Mouse (Mus musculus) spleen, postnatal 36 days (tissue): ENCODE results near the gene Wdr95.

ENCODE experiments used
- DNase-seq, 2 experiments: peaks; one replicate each; pipeline ENCODE4 v3.0.0; 2022; ENCODE audit warnings: low spot score in 2 of 2, mixed read lengths in 1 of 2

Gene Wdr95

DNA sequence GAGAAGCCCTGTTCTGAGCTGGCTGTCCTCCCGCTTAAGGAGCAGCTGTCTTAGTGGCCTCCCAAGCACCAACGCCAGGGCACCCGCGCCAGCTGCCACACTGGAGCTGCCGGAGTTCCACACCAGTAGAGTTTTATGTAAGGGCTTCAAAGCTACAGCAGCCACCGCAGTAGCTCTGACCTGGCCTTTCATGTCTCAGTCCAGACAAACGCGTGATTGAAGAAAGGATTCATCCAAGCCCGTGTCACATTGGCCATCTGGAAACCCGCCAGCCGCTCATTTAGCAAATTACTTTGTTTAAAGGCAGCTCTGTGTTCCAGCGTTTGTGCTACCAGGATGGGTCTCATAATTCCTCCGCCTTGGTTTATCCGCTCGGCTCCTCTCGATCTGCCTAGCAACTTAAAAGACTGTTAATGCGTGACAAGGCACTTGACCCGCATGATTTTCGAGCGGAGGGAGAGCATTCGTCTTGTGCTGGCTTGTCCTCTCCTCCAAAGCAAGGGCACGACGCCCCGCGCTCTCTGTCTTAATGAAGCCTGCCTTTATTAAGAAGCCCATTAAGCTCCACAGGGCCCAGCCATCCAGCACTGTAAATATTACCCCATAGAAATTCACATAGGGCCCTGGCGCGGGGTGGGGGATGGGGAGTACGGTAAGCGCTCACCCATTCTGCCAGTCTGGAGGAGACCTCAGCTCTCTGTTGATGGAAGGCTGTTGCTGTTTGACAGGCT, at the start of gene Wdr95:
Gene Wdr95 (plus strand): TSS at position 681 of the 731 bp plus-strand sequence.
- DNase-seq, result no peak

DNA sequence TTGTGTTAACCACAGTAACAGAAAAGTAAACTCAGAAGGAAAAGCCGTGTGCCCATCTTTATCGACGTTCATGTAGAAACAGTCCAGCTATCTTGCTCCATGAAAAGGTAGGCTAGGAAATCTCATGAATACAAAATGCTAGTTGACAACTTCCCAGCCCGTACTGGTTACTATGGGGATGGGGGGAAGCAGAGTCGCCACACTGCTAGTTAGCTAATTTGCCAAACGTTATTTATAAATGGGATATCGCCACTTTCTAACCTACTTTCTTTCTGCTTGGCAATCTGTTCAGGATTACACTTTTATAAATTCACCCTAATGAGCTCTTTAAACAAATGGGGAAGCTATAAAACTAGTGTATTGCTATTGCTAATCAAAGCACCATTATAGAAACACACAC, 46.6 kb upstream of the Wdr95 start:
- DNase-seq, result no peak

DNA sequence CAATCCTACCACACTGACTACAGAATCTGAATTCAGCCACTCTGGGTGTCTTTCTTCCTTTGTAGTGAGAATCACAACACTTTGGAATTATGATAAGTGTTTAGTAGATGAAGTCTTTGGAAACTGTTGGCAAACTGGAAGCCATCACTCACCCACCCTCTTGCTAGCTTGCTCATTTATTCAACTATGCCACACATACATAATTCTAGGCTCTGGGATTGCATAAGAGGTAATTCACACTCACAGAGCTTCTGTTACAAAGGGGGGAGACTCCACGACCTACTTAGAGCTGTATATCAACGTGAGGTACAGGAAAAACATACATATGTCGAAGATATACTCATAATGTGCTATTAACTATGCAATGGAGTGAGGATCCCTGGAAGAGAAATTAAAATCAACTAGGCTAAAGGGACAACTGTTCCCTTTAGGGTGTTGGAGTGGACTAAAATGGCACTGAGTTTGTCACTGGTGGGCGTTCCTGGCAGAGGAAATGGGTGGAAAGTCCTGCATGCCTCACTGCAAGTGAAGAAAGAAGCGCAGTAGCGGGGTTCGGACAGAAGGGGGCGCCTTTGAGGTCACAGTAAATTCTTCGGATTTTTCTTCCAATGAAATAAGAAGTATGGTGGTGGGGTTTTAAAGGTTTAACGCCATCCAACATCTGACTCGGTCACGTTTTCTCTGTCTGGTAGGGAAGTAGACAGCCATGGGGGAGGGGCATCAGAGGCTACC, 45.0 kb upstream of the Wdr95 start:
- no peak for DNase-seq

DNA sequence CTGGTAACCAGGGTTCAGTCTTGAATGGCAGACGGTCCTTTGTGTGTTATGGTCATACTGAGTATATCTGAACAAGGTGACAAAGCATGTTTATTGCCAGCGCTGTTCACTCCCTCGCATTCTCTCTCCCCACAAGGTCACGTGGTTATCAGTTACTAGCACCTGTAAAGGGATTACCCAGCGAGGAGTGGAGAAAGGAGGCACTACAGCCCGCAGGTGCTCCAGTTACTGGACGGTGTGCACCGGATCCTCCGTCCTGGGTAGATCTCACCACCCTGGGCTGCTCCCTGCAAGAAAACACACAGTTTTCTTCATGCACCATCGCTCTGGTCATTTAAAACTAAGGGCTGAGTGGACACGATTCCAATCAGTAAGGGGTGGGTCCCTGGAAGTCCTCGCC, 44.2 kb upstream of the Wdr95 start:
- DNase-seq, result no peak

DNA sequence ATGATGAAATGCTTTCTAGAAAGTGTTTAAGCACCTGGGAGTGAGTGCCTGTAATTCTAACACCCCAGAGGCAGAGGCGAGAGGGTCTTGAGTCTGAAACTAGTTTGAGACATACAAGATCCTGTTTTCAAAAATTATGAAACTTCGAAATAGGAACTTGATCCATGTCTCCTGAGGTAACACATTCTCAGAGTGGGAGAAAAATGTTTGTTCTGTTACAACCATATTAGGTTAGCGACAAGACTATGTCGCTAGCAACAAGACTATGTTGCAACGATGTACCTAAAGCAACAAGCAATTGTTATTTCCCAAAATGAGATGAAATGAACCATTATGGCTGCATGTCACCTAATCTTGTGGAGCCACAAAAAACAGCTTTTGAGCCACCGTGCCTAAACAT, 43.0 kb upstream of the Wdr95 start:
- no peak for DNase-seq

DNA sequence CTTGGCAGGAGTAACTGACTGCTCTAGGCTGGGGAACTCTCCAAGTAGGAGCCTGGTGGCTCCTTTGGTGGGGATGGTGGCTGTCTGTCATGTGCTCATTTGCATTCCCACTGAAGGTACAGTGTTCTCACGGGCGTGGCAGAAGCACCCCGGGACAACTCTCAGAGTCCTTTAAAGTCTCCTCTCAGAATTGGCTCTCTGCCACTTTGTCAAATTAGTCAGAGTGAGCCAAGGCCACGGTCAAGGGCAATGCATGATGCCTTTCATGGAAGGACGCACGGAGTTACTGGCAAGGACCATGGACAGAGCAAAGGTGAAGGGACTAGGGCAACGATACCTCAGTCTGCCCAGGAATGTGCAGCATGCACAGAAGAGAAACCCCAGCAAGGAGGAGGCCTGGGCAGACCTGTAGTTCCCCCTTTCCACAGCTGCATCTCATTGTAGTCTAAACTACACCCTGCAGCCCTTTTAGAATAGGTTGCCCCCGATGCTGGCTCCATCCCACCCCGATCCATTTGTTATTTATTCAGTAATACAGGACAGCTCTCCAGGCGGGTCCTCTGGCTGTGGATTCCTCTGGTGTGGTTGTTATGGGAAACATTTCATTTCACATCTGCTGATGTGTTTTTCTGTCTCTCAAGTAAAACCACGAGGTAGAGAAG, 40.0 kb upstream of the Wdr95 start:
- no peak for DNase-seq

DNA sequence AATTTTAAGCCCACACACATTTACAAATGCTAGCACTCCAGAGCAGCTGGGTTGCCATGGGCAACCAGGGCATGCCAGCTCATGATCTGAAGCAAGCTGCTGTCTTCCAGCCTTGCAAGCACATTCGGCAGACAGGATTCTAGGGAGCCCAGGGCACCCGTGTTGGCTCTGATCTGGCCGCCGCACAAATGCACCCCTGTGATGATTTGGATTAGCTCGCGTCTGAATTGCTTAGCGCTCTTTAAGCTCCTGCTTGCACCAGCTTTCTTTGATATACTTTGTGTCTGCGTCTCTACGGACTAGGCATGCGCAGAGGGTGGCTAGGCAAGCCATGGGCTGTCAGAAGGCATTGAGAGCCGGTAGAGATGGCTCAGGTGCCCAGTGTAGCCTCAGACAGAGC, 39.3 kb upstream of the Wdr95 start:
- no peak for DNase-seq

DNA sequence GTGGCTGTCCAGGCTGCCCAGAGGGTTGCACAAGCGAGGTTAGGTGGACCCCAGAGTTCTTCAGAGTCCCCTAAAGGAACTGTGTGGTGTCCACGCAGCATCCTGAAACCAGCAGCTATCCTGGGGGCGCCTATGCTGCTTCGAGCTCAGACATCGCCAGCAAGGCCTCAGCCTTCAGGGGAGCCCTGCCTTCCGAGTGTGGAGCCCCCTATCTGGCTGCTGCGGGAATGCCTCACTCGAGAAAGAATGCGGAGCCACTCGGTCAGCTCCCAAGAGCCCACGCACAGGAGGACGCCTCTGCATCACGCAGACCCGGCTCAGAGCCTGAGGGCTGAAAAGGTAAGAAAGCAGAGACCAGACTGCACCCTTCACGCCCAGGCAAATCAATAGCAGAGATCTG, 38.2 kb upstream of the Wdr95 start:
- DNase-seq, result no peak

DNA sequence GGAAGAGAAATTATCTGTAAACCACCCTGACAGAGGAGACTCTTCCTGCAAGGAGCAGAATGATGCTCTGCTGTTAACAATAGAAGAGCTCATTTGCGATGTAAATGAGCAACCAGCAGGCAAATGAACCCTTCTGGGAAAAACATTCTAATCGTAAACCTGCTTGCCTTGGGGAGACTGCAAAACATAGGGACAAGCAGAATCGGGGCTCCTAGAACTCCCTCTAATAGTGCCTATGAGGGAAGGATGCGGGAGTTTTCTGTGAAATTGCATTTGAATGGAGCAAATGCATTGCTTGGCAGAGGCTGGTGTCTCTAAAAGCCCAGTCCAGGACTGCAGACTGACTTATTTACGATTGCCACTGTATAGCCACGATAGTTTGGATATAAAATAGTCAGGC, 32.8 kb upstream of the Wdr95 start:
- no peak for DNase-seq

DNA sequence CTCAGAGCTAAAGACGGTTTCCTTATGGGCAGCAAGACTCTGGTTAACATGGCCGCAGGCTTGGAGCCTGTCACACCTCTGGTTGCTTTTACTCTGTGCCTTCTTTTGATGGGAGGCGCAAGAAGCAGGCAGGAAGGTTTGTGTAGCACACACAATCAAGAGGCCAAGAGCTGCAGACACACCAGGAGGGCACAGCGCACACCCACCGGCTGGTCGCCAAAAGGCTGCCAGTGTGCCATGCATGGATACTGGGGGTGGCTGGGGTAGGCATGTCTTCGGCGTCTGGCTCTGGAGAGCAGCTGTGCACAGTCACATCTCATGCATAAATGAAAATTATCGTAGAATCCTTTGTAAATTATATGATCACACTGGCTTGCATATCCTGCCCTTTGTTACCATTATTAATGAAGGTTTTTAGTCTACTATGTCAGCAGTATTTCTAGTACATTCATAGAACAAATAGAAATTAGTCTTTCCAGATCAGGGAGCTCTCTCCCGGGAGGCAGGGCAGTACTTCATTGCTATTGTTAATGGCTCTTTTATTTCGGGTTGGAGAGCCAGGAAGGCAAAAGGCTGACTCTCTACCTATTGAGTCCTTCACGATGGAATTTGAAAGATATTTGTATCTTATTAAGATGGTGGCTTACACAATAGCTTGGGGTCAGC, 31.9 kb upstream of the Wdr95 start:
- no peak for DNase-seq

DNA sequence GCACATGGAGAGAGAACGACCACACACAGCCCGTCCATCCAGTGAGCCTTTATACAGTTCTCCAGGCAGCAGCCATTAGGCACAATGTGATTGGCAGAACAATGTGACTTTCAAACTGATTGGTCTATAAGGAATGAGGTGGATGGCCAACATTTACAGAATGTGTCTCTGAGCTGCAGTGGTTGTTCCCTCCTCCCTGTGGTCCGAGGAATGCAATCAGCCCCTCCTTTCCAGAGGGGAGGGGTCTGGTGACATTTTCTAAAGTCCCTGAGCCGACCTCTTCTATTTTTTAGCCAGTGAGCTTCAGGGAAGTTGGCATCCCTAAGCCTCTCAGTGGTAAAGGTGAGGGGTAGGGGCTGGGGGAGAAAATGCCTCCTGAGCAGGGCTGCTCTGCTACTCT, 28.5 kb upstream of the Wdr95 start:
- DNase-seq, result no peak

DNA sequence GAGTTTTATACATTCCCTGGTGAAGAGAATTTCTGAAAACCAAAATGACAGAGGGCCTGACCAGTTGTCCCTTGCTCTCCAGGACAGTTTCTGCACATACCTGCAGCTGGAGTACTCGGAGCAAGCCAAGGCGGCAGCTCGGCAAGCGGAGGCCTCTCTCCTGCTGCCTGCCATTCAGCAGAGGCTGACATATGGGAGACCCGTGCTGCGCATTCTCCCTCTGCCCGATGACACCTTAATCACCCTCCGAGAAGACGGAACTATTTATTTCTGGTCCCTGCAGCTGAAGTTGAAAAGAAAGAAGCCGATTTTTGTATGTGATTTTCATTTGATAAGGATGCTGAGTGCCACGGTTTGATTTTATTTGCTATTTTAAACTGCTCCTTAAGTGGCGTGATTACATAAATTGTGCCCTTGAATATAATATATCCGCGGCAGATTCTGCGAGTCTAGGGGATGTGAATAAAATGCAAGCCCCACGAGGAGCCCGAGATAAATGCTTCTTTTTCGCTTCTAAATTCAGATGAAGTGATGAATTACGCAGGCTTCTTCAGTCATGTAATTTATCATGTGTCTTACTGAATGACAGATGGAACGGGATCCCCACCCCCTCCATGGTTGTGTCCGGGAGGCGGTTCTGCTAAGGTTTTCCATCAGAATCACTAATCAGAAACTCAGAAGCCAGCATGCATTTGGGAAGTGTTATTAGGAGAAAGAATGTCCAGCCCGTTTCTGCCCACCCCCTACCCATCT, 24.9 kb upstream of the Wdr95 start:
- DNase-seq, result no peak

DNA sequence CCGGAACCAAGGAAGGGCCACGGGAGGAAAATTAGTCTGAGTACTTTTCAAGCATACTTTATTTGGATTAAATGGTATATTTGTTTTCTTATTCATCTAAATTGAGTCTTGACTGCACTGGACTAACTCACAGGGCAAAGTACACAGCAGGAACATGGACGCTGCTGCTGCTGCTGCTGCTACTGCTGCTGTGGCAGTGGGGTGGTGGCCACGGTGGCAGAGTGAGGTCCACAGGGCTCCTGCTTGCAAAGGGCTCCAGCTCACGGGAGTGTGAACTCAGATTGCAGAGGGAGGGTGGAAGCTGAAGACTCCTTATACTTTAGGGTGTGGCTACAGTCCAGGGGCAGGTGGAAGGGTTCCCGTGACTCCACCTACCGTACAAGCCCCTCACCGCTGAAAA, 23.5 kb upstream of the Wdr95 start:
- DNase-seq, result no peak

DNA sequence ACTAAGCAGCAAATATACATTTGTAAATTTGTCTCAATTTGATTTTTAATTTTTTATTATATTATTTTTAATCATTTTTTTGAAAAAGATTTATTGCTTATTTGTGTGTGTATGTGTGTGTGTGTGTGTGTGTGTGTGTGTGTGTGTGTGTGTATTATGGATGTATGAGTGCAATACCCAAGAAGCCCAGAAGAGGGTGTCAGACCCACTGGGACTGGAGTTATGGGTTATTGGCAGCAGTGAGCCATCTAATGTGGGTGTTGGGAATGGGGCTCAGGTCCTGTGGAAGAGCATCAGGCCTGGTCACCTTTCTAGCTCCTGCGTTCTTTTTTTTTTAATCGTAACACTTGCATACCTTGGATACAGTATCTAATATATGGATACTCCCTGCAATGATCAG, 22.4 kb upstream of the Wdr95 start:
- no peak for DNase-seq

DNA sequence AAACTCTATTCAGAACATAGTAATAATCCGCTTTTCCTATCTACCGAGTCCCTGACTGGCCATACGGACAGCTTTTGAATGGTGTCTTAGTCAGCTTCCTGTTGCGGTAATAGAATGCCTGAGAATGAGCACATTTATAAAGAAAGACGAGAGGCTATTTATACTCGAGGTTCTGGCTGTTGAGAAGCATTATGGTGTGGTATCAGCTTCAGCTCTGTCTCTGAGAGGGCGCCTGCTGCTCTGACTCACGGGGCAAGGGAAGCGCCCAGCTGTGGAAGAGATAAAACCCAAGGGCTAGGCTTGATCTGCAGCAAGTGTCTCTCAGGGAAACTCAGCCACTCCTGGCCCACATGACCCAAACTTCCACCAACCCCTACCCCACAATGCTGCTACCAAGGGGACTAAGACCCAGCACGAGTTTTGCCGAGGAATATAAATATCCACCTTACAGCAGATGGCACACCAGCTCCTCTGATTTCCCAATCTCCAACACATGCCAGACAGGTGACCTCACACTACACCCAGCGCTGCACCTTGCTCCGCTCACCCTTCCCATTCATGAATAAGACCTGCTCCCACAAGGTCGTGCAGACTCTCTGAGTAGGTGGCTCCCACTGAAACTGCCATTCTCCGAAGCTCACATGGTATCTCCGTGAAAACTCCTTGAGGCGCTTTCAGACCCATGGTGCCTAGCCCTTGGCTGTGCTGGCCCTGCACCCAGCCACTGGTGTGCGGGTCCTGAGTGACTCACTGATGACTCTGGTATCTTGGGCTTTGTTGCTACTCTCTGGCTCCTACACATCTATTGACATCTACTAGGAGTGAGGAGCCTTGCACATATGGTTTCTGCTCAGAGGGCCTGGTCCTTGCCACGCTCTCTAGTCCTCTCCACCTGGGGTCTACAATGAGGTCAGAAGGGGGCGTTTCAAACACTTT, 20.1 kb upstream of the Wdr95 start:
- DNase-seq, result no peak

DNA sequence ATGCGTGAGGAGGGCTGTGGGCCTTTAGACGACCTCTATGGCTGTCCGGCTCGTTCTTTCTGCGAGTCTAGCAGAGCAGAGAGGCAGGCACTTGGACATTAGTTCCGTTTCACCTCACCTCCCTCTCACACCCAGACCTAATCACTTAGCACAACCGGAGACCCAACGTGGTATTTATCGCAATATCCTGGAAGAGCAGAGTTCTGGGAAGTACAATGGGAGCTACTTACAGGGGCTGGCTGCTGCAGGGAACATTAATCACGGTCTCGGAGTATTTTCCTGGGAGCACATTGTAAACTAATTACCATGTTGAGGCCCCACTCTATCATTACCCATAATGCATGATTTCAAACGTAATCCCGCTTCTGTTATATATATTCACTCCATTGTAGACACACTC, 18.2 kb upstream of the Wdr95 start:
- no peak for DNase-seq

DNA sequence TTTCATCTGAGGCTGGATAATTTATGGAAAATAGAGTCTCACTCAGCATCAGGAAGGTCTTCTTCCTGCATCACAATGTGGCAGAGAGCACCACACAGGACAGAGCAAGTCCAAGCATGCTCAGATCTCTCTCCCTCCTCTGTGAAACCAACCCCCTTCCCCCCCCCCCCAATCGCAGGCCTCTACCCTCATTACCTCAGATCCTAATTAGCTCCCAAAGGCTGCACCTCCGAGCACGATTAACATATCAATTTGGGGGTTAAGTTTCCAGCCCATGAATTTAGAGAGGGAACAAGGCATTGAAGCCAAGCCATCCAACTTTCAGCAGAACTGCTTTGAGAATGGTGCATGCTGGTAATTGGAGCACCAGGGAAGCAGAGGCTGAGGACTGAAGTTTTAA, 15.8 kb upstream of the Wdr95 start:
- no peak for DNase-seq

DNA sequence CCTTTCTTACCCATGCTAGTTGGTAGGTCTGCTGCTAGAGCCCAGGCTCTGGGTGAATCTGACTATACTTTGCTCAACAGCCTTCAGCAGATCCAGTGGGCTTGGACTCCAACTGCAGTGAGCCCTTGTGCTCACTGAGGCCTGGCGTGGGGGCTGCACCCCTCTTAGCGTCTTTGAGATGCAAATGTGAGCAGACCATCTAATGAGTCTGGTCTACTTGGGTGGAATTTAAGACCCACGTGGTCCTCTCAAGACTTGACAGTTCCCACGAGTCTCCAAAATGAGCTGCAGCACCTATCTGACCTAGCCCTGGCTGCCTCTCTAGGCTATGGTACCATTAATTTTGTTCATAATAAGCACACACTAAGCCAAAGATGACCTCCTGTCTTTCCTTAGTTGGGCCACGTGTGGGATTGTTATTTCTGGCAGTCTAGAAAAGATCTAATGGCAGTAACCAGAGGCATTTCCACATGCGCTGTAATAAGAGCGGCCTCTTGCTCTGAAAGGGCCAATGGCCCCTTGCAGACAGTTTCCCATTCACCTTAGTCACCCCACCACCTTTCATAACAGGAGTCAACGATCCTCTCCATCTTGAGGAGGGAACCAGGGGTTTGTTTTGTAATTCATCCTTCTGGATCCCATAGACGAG, 14.9 kb upstream of the Wdr95 start:
- no peak for DNase-seq

DNA sequence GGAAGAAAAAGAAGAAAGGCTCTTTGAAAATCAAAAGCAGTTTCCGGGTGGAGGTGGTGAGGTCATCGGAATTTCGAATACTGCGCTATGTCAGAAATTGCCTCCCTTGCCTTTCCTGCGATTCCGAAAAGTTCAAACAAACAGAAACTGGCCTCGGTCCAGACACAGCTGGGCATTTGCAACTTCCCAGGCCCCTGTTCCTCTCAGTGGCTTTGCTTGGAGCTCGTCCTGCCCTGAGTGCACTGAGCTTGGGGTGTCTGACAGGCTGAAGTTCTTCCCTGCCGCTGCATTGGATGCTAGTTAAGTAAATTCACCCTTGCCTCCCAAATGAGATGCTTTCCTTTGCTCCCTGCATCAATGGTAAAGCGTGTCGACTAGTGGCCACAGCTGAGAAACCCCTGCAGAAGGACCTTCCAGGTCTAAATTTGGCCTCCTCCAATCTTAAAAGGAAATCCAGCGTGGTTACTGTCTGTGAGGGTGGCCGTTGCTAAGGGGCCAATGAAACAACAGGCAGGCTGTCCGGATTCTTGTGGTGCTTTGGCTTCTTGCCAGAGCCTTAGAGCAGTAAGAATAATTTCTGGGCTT, 14.3 kb upstream of the Wdr95 start:
- DNase-seq, result no peak

DNA sequence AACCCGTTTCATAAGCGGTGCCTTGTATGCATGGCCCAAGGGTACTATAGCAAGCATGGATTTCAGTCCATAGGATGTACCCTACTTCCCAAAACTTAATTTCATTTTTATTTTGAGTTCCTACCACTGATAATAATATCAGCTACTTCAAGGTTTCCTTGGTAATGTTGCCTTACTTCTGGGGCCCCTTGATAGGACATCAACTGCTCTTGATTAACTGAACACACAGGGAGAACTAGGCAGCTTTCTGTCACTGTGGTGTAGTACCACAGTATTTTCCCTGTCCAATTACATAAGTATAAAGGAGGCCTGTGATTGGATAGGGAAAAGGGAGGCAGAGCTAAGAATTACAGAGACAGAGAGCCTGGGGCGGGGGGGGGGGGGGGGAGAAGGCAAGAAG, 13.6 kb upstream of the Wdr95 start:
- DNase-seq, result no peak
